Mouse (Mus musculus) liver, embryonic 14.5 days (tissue): ENCODE measurements at regions not wholly inside any gene's neighbourhood (a gene's known extent, or its start where the extent isn't known, plus 50 kb on each side); places are given as distances from the start of the nearest gene placed in this dataset.
"Not testable (repeated sequence)": the region's sequence is repeated elsewhere in the genome, so short reads cannot be mapped to it uniquely, and the experiment has no call there.

Source experiments
- ATAC-seq: fragments of 200-750 bp; cut with Nextera tagmentation; 2 replicates; pipeline ENCODE4 v1.8.0; 2017; ENCODE audit warnings: moderate number of reproducible peaks, mild to moderate bottlenecking, moderate library complexity; ENCODE audit not compliant: insufficient read depth
- DNase-seq, 3 experiments: peaks; one replicate each; pipeline ENCODE4 v3.0.0-alpha.2; 2012 to 2013; ENCODE audit warnings: low read depth in 3 of 3, low spot score in 3 of 3
- H3K27ac ChIP-seq: fragments of 300-500 bp; sonication (generic); 2 replicates; pipeline ENCODE4 v1.5.1; 2014; ENCODE audit warnings: moderate library complexity, mild to moderate bottlenecking, control low read depth, inconsistent platforms
- H3K27me3 ChIP-seq: fragments of 300-500 bp; sonication (generic); 2 replicates; pipeline ENCODE4 v1.6.1; 2014; ENCODE audit warnings: mild to moderate bottlenecking, low read length, moderate library complexity; ENCODE audit not compliant: control insufficient read depth, insufficient read depth
- H3K36me3 ChIP-seq: fragments of 300-500 bp; sonication (generic); replicated peaks from 2 replicates; pipeline ENCODE4 v1.6.1; 2014; ENCODE audit warnings: low read depth; ENCODE audit not compliant: control insufficient read depth, insufficient read depth
- H3K4me1 ChIP-seq, 2 experiments: fragments of 200-500 bp in 1 of 2; fragments of 300-500 bp in 1 of 2; sonication (generic) in 1 of 2; replicated peaks; 2 replicates each; pipeline ENCODE4 v1.6.1; 2012 to 2014; ENCODE audit warnings: antibody characterized with exemption in 1 of 2, inconsistent platforms in 1 of 2, low read length in 1 of 2; ENCODE audit not compliant: control insufficient read depth in 2 of 2, insufficient read depth in 2 of 2
- H3K4me2 ChIP-seq: fragments of 300-500 bp; sonication (generic); 2 replicates; pipeline ENCODE4 v1.6.1; 2014; ENCODE audit warnings: low read depth, mild to moderate bottlenecking, control low read depth, moderate library complexity
- H3K4me3 ChIP-seq, 2 experiments: fragments of 200-500 bp in 1 of 2; fragments of 300-500 bp in 1 of 2; sonication (generic) in 1 of 2; 2 replicates each; pipeline ENCODE4 v1.5.1; 2012 to 2014; ENCODE audit warnings: low read depth in 2 of 2, low read length in 2 of 2, mild to moderate bottlenecking in 2 of 2, control low read depth in 1 of 2, inconsistent platforms in 1 of 2, moderate library complexity in 1 of 2; ENCODE audit not compliant: insufficient read depth in 1 of 2
- H3K9ac ChIP-seq: fragments of 300-500 bp; sonication (generic); replicated peaks from 2 replicates; pipeline ENCODE4 v1.6.1; 2014; ENCODE audit warnings: mild to moderate bottlenecking, control low read depth, moderate library complexity
- H3K9me3 ChIP-seq: fragments of 300-500 bp; sonication (generic); 2 replicates; pipeline ENCODE4 v1.6.1; 2016; ENCODE audit warnings: low read length, mixed read lengths; ENCODE audit not compliant: control insufficient read depth
- CTCF ChIP-seq: IDR thresholded peaks from 2 replicates; pipeline ENCODE4 v1.5.1; 2016; ENCODE audit warnings: antibody characterized with exemption, low read depth, control low read depth
- EP300 ChIP-seq: IDR thresholded peaks from 2 replicates; pipeline ENCODE4 v1.6.1; 2016; ENCODE audit warnings: antibody characterized with exemption, low read depth
- WGBS: fragments of 180-500 bp; shearing (Covaris S2); extraction: QIAGEN DNeasy Blood & Tissue Kit; methylation state at CpG from one replicate; pipeline ENCODE4 v1.1.7; 2014; ENCODE audit not compliant: insufficient replicate concordance; 5-methylcytosine and 5-hydroxymethylcytosine counted together

- H3K4me3 ChIP-seq, result no peak overlapping the region
Measured at GRCm38 (mm10) chr7:62230713-62231112, 115.7 kb upstream of the Ndn start.

GRCm38 (mm10) chr7:62231120-62231574, 115.2 kb upstream of the Ndn start:
- Histone ChIP-seq H3K9me3 (no peaks in the 10 kb centered on the region), H3K4me1 (no peaks in the 10 kb centered on the region), H3K4me3 (no peak overlapping the region), H3K36me3 (no peaks in the 10 kb centered on the region), H3K4me2 (no peak overlapping the region), H3K27me3 (no peaks in the 10 kb centered on the region), H3K9ac (no peak overlapping the region), H3K27ac (no peak overlapping the region)
- 14% methylated on average over 13 of the region's 13 CpGs for WGBS
- ATAC-seq (no peak), DNase-seq (no peak)
- no peak for TF ChIP-seq CTCF
- TF ChIP-seq EP300, result no peak

More at GRCm38 (mm10) chr7:62230713-62231112, 115.7 kb upstream of the Ndn start:
- no peaks in the 10 kb centered on the region for H3K27me3 ChIP-seq
- H3K4me1 ChIP-seq, result no peaks in the 10 kb centered on the region
- TF ChIP-seq EP300 (no peak), CTCF (no peak)
- no peak for DNase-seq
- no peak overlapping the region for H3K27ac ChIP-seq
- ATAC-seq, result no peak
- no peak overlapping the region for H3K4me2 ChIP-seq
- H3K36me3 ChIP-seq, result no peaks in the 10 kb centered on the region
- WGBS, result 7% methylated on average over 2 of the region's 2 CpGs
- H3K9ac ChIP-seq, result no peak overlapping the region
- H3K9me3 ChIP-seq, result no peaks in the 10 kb centered on the region

DNA sequence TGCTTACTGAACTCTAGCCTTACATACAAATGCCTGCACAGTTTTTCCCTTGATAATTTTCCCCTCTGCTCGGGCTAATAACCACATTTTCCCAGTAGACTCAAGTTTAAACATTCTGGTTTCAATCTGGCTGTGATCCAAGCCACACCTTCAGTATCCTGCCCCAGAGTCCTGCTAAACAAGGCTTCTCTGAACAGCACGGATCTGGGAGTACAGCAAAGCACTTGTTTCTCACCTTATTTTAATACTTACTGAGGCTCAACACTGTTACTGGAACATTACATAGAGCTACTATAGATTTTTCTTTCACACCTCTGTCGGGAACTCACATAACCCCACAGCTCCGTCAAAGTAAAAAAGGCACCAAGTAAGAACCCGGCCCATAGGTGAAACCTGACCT, 114.3 kb upstream of the Ndn start:
- H3K9ac ChIP-seq, result no peak overlapping the region
- no peaks in the 10 kb centered on the region for H3K9me3 ChIP-seq
- no peaks in the 10 kb centered on the region for H3K27me3 ChIP-seq
- no peaks in the 10 kb centered on the region for H3K4me1 ChIP-seq
- DNase-seq (no peak), ATAC-seq (no peak)
- no peak overlapping the region for H3K4me2 ChIP-seq
- H3K4me3 ChIP-seq, result no peak overlapping the region
- H3K27ac ChIP-seq, result no peak overlapping the region
- H3K36me3 ChIP-seq, result no peaks in the 10 kb centered on the region
- WGBS, result 56% methylated on average over 5 of the region's 5 CpGs
- TF ChIP-seq CTCF (no peak), EP300 (no peak)

- WGBS, result 31% methylated on average over 6 of the region's 6 CpGs
- TF ChIP-seq CTCF, result no peak
- TF ChIP-seq EP300, result no peak
- Histone ChIP-seq H3K9ac (no peak overlapping the region), H3K27ac (no peak overlapping the region), H3K9me3 (no peaks in the 10 kb centered on the region), H3K4me2 (no peak overlapping the region), H3K27me3 (no peaks in the 10 kb centered on the region), H3K4me1 (no peaks in the 10 kb centered on the region), H3K4me3 (no peak overlapping the region), H3K36me3 (no peaks in the 10 kb centered on the region)
- no peak for ATAC-seq
- DNase-seq, result no peak
Measured at GRCm38 (mm10) chr7:62234037-62234436, 112.3 kb upstream of the Ndn start.

GRCm38 (mm10) chr7:62235766-62236165, 110.6 kb upstream of the Ndn start:
- no peaks in the 10 kb centered on the region for H3K27me3 ChIP-seq
- no peaks in the 10 kb centered on the region for H3K9me3 ChIP-seq
- no peaks in the 10 kb centered on the region for H3K36me3 ChIP-seq
- H3K9ac ChIP-seq, result no peak overlapping the region
- no peak overlapping the region for H3K4me3 ChIP-seq
- WGBS, result 68% methylated on average over 1 of the region's 1 CpGs
- TF ChIP-seq CTCF, result no peak
- no peak for TF ChIP-seq EP300
- DNase-seq (no peak), ATAC-seq (no peak)
- no peak overlapping the region for H3K4me2 ChIP-seq
- H3K4me1 ChIP-seq, result no peaks in the 10 kb centered on the region
- no peak overlapping the region for H3K27ac ChIP-seq

DNA sequence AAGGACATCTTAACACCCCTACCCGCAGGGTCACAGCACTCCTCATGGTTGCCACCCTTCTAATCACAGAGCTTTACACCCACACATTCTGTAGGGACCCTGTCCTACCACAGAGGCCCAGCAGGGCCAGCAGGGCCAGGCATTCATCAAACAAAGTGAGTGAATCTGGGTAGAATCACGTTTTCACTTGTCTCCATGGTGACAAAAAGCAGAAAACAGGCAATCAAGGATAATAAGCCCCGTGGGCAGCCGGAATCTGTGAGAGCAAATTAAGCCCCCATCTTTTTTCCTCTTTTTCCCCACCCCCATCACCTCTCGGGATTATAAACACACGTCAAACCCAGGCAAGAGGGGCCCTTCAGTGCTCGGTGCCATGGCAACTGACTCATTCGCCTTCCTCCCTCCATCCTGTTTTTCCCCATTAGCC, 84.7 kb upstream of the Ndn start:
- no peaks in the 10 kb centered on the region for H3K9me3 ChIP-seq
- H3K27me3 ChIP-seq, result no peaks in the 10 kb centered on the region
- no peaks in the 10 kb centered on the region for H3K4me1 ChIP-seq
- DNase-seq (no peak), ATAC-seq (no peak)
- no peak overlapping the region for H3K27ac ChIP-seq
- no peak overlapping the region for H3K4me3 ChIP-seq
- TF ChIP-seq CTCF, result no peak
- no peak for TF ChIP-seq EP300
- H3K4me2 ChIP-seq, result no peak overlapping the region
- WGBS, result 27% methylated on average over 8 of the region's 8 CpGs
- H3K9ac ChIP-seq, result no peak overlapping the region
- H3K36me3 ChIP-seq, result no peaks in the 10 kb centered on the region

DNA sequence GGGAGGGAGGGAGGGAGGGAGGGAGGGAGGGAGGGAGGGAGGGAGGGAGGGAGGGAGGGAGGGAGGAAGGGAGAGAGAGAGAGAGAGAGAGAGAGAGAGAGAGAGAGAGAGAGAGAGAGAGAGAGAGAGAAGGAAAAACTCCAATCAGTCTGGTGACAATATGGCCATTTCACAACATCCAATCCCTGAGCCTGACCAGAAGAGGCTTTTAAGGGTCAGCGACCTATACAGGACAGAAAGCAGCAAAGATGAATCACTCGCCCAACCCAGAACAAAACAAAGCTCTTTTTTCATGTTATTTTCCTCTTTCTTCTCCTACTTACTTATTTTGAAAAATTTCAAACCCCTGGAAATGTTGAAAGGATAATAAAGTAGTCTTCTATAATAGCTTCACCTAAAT, 84.2 kb upstream of the Ndn start:
- not testable (repeated sequence) for H3K27ac ChIP-seq, DNase-seq, H3K4me1 ChIP-seq, H3K4me3 ChIP-seq, ATAC-seq, H3K4me2 ChIP-seq, H3K27me3 ChIP-seq, H3K9ac ChIP-seq, H3K9me3 ChIP-seq, H3K36me3 ChIP-seq
- WGBS, result 56% methylated on average over 2 of the region's 2 CpGs
